Mouse (Mus musculus): ENCODE data around the gene Ehd2.

GRCm38 (mm10) chr7:15993152-15993551, 25.8 kb upstream of the Ehd2 start:
- no peak for TF ChIP-seq CTCF (IDR thresholded peaks at IDR 0.05; ENCODE audit: control insufficient read depth, insufficient read depth, insufficient replicate concordance, low read depth, low read length)
- TF ChIP-seq POLR2A (IDR thresholded peaks at IDR 0.05; ENCODE audit: control insufficient read depth, low read depth, low read length) = peak; percentile 23; the same call in 1 of the 2 replicates

Measured in testis, adult 2 months (tissue).